Mouse (Mus musculus): Measurements from ENCODE around the gene Mcidas. TPM values are rescaled to one million over a fixed set of nuclear protein-coding genes. Genes with fewer than 3 reads are reported as not detected.

Mcidas gene
- 0.60 and 1.6 TPM in 2 replicates for polyA plus RNA-seq (2015; fragmentation: Nextera tagmentation; extraction: Ambion mirVana)

GRCm38 (mm10) chr13:112993531-112994152 lies at the start of gene Mcidas:
Mcidas (plus strand) TSS chr13:112993845.
- under 1% methylated on average over 52 of the region's 63 CpGs for WGBS
- peak; percentile 52 for ATAC-seq (ENCODE audit: low FRiP score)
- Histone ChIP-seq H3K4me3 (peak within 1 kb of the TSS; percentile 46), H3K9ac (peak within 1 kb of the TSS; percentile 67), H3K9me3 (no peaks in the 10 kb centered on the region), H3K36me3 (no peaks in the 10 kb centered on the region), H3K27ac (no peak within 1 kb of the TSS), H3K27me3 (peaks cover 94% of the 10 kb centered on the region), H3K4me2 (peak within 1 kb of the TSS; percentile 82), H3K4me1 (replicated peaks) (peaks cover 37% of the 10 kb centered on the region)

- H3K27me3 ChIP-seq, result no peaks in the 10 kb centered on the region
- H3K36me3 ChIP-seq, result peaks cover 92% of the 10 kb centered on the region
- no peaks in the 10 kb centered on the region for H3K4me1 ChIP-seq (replicated peaks)
- H3K4me3 ChIP-seq, result no peak overlapping the region
- ATAC-seq (ENCODE audit: low FRiP score), result no peak
- no peak overlapping the region for H3K9ac ChIP-seq
- H3K27ac ChIP-seq, result no peak overlapping the region
- H3K9me3 ChIP-seq, result no peaks in the 10 kb centered on the region
- H3K4me2 ChIP-seq, result no peak overlapping the region
- 97% methylated on average over 9 of the region's 9 CpGs for WGBS
Observed at GRCm38 (mm10) chr13:112945312-112945711, 48.3 kb upstream of the Mcidas start.

GRCm38 (mm10) chr13:112945900-112946299 lies 47.7 kb upstream of the Mcidas start:
- Histone ChIP-seq H3K9me3 (no peaks in the 10 kb centered on the region), H3K9ac (no peak overlapping the region), H3K27me3 (no peaks in the 10 kb centered on the region), H3K4me2 (no peak overlapping the region), H3K4me3 (no peak overlapping the region), H3K36me3 (peaks cover 93% of the 10 kb centered on the region), H3K27ac (no peak overlapping the region), H3K4me1 (replicated peaks) (no peaks in the 10 kb centered on the region)
- WGBS, result 91% methylated on average over 6 of the region's 6 CpGs
- no peak for ATAC-seq (ENCODE audit: low FRiP score)

GRCm38 (mm10) chr13:112954067-112954466 lies 39.6 kb upstream of the Mcidas start:
- 94% methylated on average over 8 of the region's 8 CpGs for WGBS
- no peak overlapping the region for H3K27ac ChIP-seq
- H3K4me3 ChIP-seq, result no peak overlapping the region
- H3K9ac ChIP-seq, result no peak overlapping the region
- H3K36me3 ChIP-seq, result peaks cover 91% of the 10 kb centered on the region
- no peak for ATAC-seq (ENCODE audit: low FRiP score)
- H3K4me2 ChIP-seq, result no peak overlapping the region
- H3K9me3 ChIP-seq, result no peaks in the 10 kb centered on the region
- no peaks in the 10 kb centered on the region for H3K4me1 ChIP-seq (replicated peaks)
- no peaks in the 10 kb centered on the region for H3K27me3 ChIP-seq

GRCm38 (mm10) chr13:112963081-112963480 lies 30.6 kb upstream of the Mcidas start:
- Histone ChIP-seq H3K9me3 (no peaks in the 10 kb centered on the region), H3K27ac (no peak overlapping the region), H3K4me2 (no peak overlapping the region), H3K27me3 (no peaks in the 10 kb centered on the region), H3K4me3 (no peak overlapping the region), H3K36me3 (peaks cover 90% of the 10 kb centered on the region), H3K4me1 (replicated peaks) (no peaks in the 10 kb centered on the region), H3K9ac (no peak overlapping the region)
- ATAC-seq (ENCODE audit: low FRiP score), result no peak
- 89% methylated on average over 5 of the region's 5 CpGs for WGBS

GRCm38 (mm10) chr13:112964421-112964820 lies 29.2 kb upstream of the Mcidas start:
- no peak overlapping the region for H3K4me2 ChIP-seq
- peaks cover 88% of the 10 kb centered on the region for H3K36me3 ChIP-seq
- no peaks in the 10 kb centered on the region for H3K4me1 ChIP-seq (replicated peaks)
- H3K9me3 ChIP-seq, result no peaks in the 10 kb centered on the region
- ATAC-seq (ENCODE audit: low FRiP score), result no peak
- H3K4me3 ChIP-seq, result no peak overlapping the region
- no peaks in the 10 kb centered on the region for H3K27me3 ChIP-seq
- 94% methylated on average over 12 of the region's 12 CpGs for WGBS
- no peak overlapping the region for H3K9ac ChIP-seq
- H3K27ac ChIP-seq, result no peak overlapping the region

GRCm38 (mm10) chr13:112967267-112967666 lies 26.4 kb upstream of the Mcidas start:
- Histone ChIP-seq H3K27me3 (no peaks in the 10 kb centered on the region), H3K4me2 (no peak overlapping the region), H3K4me1 (replicated peaks) (no peaks in the 10 kb centered on the region), H3K27ac (no peak overlapping the region), H3K9me3 (no peaks in the 10 kb centered on the region), H3K36me3 (peaks cover 68% of the 10 kb centered on the region), H3K4me3 (no peak overlapping the region), H3K9ac (no peak overlapping the region)
- 98% methylated on average over 5 of the region's 5 CpGs for WGBS
- no peak for ATAC-seq (ENCODE audit: low FRiP score)

- Histone ChIP-seq H3K9ac (no peak overlapping the region), H3K27ac (no peak overlapping the region), H3K4me1 (replicated peaks) (no peaks in the 10 kb centered on the region), H3K4me3 (no peak overlapping the region), H3K4me2 (no peak overlapping the region), H3K9me3 (no peaks in the 10 kb centered on the region), H3K27me3 (peaks cover 38% of the 10 kb centered on the region), H3K36me3 (no peaks in the 10 kb centered on the region)
- no peak for ATAC-seq (ENCODE audit: low FRiP score)
- WGBS, result 52% methylated on average over 10 of the region's 10 CpGs
Observed at GRCm38 (mm10) chr13:112976720-112977119, 16.9 kb upstream of the Mcidas start.

- Histone ChIP-seq H3K4me2 (peak overlapping the region; percentile 95), H3K4me1 (replicated peaks) (peaks cover 46% of the 10 kb centered on the region), H3K27ac (no peak overlapping the region), H3K36me3 (no peaks in the 10 kb centered on the region), H3K27me3 (peaks cover 80% of the 10 kb centered on the region), H3K9me3 (no peaks in the 10 kb centered on the region), H3K4me3 (peak overlapping the region; percentile 53), H3K9ac (no peak overlapping the region)
- WGBS, result 2% methylated on average over 18 of the region's 18 CpGs
- no peak for ATAC-seq (ENCODE audit: low FRiP score)
Observed at GRCm38 (mm10) chr13:112985605-112986450, 7.8 kb upstream of the Mcidas start.

GRCm38 (mm10) chr13:112986451-112986950 lies 7.1 kb upstream of the Mcidas start:
- H3K36me3 ChIP-seq, result no peaks in the 10 kb centered on the region
- no peak overlapping the region for H3K9ac ChIP-seq
- peaks cover 46% of the 10 kb centered on the region for H3K4me1 ChIP-seq (replicated peaks)
- H3K27me3 ChIP-seq, result peaks cover 83% of the 10 kb centered on the region
- 1% methylated on average over 17 of the region's 17 CpGs for WGBS
- peak overlapping the region; percentile 95 for H3K4me2 ChIP-seq
- ATAC-seq (ENCODE audit: low FRiP score), result no peak
- H3K4me3 ChIP-seq, result peak overlapping the region; percentile 53
- H3K9me3 ChIP-seq, result no peaks in the 10 kb centered on the region
- no peak overlapping the region for H3K27ac ChIP-seq

GRCm38 (mm10) chr13:112987532-112987943 lies 6.1 kb upstream of the Mcidas start, which contains the start of gene Ccno:
Ccno (plus strand) TSS chr13:112987802.
- peak within 1 kb of the TSS; percentile 95 for H3K4me2 ChIP-seq

GRCm38 (mm10) chr13:112987991-112988390 lies 5.7 kb upstream of the Mcidas start:
- Histone ChIP-seq H3K27me3 (peaks cover 85% of the 10 kb centered on the region), H3K36me3 (no peaks in the 10 kb centered on the region), H3K9ac (peak overlapping the region; percentile 65), H3K4me2 (peak overlapping the region; percentile 95), H3K4me3 (peak overlapping the region; percentile 53), H3K4me1 (replicated peaks) (peaks cover 46% of the 10 kb centered on the region), H3K9me3 (no peaks in the 10 kb centered on the region), H3K27ac (no peak overlapping the region)
- ATAC-seq (ENCODE audit: low FRiP score), result peak; percentile 56
- WGBS, result under 1% methylated on average over 39 of the region's 39 CpGs

More at GRCm38 (mm10) chr13:112987532-112987943, 6.1 kb upstream of the Mcidas start, which contains the start of gene Ccno:
- H3K27ac ChIP-seq, result no peak within 1 kb of the TSS
- peaks cover 46% of the 10 kb centered on the region for H3K4me1 ChIP-seq (replicated peaks)
- peak within 1 kb of the TSS; percentile 65 for H3K9ac ChIP-seq
- peak; percentile 95 for ATAC-seq (ENCODE audit: low FRiP score)
- H3K4me3 ChIP-seq, result peak within 1 kb of the TSS; percentile 53
- WGBS, result 1% methylated on average over 39 of the region's 47 CpGs
- H3K27me3 ChIP-seq, result peaks cover 82% of the 10 kb centered on the region
- no peaks in the 10 kb centered on the region for H3K9me3 ChIP-seq
- no peaks in the 10 kb centered on the region for H3K36me3 ChIP-seq
